Mouse (Mus musculus) embryonic facial prominence, embryonic 12.5 days (tissue): ENCODE data around the gene Stag1. TPM values are rescaled to one million over a fixed set of nuclear protein-coding genes. Genes with fewer than 3 reads are reported as not detected.
A peak's percentile ranks its signal among the peaks of the same experiment; 100 is the strongest.

Experiments
- ATAC-seq: fragments of 200-750 bp; cut with Nextera tagmentation; 2 replicates; pipeline ENCODE4 v1.8.0; 2017; ENCODE audit not compliant: insufficient number of reproducible peaks, insufficient read depth, low FRiP score, low TSS enrichment
- H3K27ac ChIP-seq: fragments of 300-500 bp; sonication (generic); 2 replicates; pipeline ENCODE4 v1.5.1; 2016; ENCODE audit warnings: mild to moderate bottlenecking
- H3K27me3 ChIP-seq: fragments of 300-500 bp; sonication (generic); 2 replicates; pipeline ENCODE4 v1.6.1; 2016; ENCODE audit warnings: mild to moderate bottlenecking, moderate library complexity
- H3K36me3 ChIP-seq: fragments of 300-500 bp; sonication (generic); 2 replicates; pipeline ENCODE4 v1.6.1; 2016; ENCODE audit warnings: mild to moderate bottlenecking
- H3K4me1 ChIP-seq: fragments of 300-500 bp; sonication (generic); 2 replicates; pipeline ENCODE4 v1.6.1; 2016
- H3K4me2 ChIP-seq: fragments of 300-500 bp; sonication (generic); replicated peaks from 2 replicates; pipeline ENCODE4 v1.6.1; 2016; ENCODE audit warnings: mild to moderate bottlenecking, moderate library complexity
- H3K4me3 ChIP-seq: fragments of 300-500 bp; sonication (generic); 2 replicates; pipeline ENCODE4 v1.5.1; 2016; ENCODE audit warnings: mild to moderate bottlenecking
- H3K9ac ChIP-seq: fragments of 300-500 bp; sonication (generic); 2 replicates; pipeline ENCODE4 v1.6.1; 2016; ENCODE audit warnings: mild to moderate bottlenecking, moderate library complexity
- H3K9me3 ChIP-seq: fragments of 300-500 bp; sonication (generic); 2 replicates; pipeline ENCODE4 v1.6.1; 2016; ENCODE audit warnings: mild to moderate bottlenecking, moderate library complexity
- WGBS: fragments of 180-500 bp; shearing (Covaris S2); methylation state at CpG from one replicate; pipeline ENCODE4 v1.1.7; 2016; 5-methylcytosine and 5-hydroxymethylcytosine counted together
- polyA plus RNA-seq: library from polyadenylated mRNA; unstranded; fragments of >200 nt; fragmentation: Nextera tagmentation; extraction: Ambion mirVana; gene quantifications from 2 replicates; pipeline ENCODE4 v1.2.1, GENCODE M21; 2016

Stag1 gene
- polyA plus RNA-seq: 60.6 and 70.5 TPM in 2 replicates

DNA sequence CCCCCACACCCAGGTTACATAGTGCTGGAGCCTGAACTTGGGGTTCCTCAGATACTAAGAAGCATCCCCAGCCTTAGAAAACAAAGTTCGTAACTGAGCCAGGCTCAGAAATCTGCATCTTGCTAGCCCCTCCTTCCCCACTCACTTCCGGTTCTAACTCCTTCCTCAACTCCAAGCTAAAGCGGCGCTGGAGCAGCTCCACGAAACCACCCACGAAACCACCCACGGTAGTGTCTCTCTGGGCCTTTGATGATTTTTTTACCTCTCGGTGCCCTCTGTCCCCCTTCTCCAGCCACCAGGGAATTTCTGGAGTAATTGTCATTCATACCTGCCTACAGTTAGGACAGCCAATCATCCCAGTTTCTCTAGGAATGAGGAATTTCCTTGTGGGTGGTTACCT lies at the start of gene Stag1:
Gene Stag1, plus strand, starts transcription at position 253 of the 400 bp plus-strand sequence.
- H3K4me2 ChIP-seq: no peak within 1 kb of the TSS
- no peak for ATAC-seq
- H3K4me3 ChIP-seq: no peak within 1 kb of the TSS
- no peak within 1 kb of the TSS for H3K9ac ChIP-seq
- WGBS: 81% methylated on average over 8 of the region's 8 CpGs
- H3K36me3 ChIP-seq: no peaks in the 10 kb centered on the region
- H3K4me1 ChIP-seq: peaks cover 6% of the 10 kb centered on the region; the same call in 1 of the 2 replicates
- no peaks in the 10 kb centered on the region for H3K9me3 ChIP-seq
- H3K27ac ChIP-seq: no peak within 1 kb of the TSS
- no peaks in the 10 kb centered on the region for H3K27me3 ChIP-seq

DNA sequence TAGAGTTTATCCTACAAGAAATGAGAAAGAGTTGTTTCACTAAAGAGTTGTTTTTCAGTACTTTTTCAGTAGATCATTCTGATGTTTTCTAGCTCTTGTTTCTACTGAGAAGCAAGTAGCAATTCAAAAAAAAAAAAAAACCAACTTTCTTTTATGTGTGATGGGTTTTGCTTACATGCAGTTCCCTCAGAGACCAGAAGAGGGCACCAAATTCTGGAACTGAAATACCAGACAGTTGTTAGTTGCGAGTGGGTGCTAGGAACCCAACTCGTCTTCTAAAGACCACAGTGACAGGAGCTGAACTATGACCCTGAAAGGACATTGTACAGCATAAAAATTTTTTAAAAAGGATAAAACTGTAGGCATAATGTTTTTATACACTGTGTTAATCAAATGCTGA lies 49.3 kb upstream of the Stag1 start:
- Histone ChIP-seq H3K4me2 (no peak overlapping the region), H3K36me3 (0 out of 2 replicates have a peak, but pooled peaks cover 3% of the 10 kb centered on the region), H3K9me3 (no peaks in the 10 kb centered on the region), H3K4me1 (peaks cover 10% of the 10 kb centered on the region), H3K9ac (no peak overlapping the region), H3K27ac (no peak overlapping the region), H3K4me3 (no peak overlapping the region), H3K27me3 (no peaks in the 10 kb centered on the region)
- no peak for ATAC-seq
- WGBS: 86% methylated on average over 2 of the region's 2 CpGs

DNA sequence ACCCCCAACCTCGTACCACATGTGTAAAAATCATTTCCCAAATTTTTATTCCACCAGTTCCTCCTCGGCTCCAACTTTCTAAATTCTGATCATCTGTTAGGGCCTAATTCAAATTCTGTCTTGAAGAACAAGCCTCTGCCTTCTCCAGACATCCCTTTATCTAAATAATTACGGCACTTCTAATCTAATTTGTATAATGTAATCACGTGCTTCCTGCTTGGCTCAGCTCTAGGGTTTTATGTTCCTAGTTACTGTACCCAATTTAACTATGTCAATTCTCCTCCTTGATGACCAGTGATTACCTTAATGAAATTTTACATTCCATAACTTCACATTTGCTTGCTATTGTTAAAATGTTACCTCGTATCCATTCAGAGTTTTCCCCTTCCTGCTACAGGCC lies 41.9 kb upstream of the Stag1 start:
- H3K9me3 ChIP-seq: no peaks in the 10 kb centered on the region
- WGBS: 41% methylated on average over 5 of the region's 5 CpGs
- ATAC-seq: no peak
- H3K4me2 ChIP-seq: no peak overlapping the region
- H3K4me1 ChIP-seq: no peaks in the 10 kb centered on the region
- H3K36me3 ChIP-seq: no peaks in the 10 kb centered on the region
- no peak overlapping the region for H3K9ac ChIP-seq
- no peak overlapping the region for H3K4me3 ChIP-seq
- no peaks in the 10 kb centered on the region for H3K27me3 ChIP-seq
- H3K27ac ChIP-seq: no peak overlapping the region

DNA sequence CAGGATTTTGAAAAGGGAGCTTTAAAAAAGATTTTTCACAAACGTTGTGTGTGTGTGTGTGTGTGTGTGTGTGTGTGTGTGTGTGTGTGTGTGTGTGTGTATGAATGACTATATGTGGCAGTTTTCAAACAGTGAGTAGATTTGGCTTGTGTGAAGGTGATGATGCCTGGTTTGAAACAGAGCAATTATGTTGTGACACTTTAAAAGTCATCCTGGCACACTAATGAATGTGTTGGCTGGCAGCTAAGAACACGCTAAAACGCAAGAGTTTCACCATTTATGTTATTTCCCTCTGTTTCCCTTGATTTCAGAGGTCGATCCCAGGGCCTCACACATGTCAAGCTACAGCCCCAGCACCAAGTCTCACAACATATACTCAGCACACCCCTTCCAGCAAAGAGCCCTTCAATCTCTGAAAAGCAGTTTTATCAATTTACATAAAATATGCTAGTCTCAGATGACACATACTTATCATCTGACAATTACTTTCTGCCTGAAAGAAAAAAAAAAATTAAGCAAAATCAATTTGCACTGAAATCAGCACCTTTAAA lies 39.5 kb upstream of the Stag1 start:
- no peaks in the 10 kb centered on the region for H3K4me1 ChIP-seq
- H3K36me3 ChIP-seq: no peaks in the 10 kb centered on the region
- no peak overlapping the region for H3K4me3 ChIP-seq
- no peaks in the 10 kb centered on the region for H3K27me3 ChIP-seq
- 73% methylated on average over 4 of the region's 4 CpGs for WGBS
- ATAC-seq: no peak
- no peak overlapping the region for H3K9ac ChIP-seq
- H3K4me2 ChIP-seq: no peak overlapping the region
- no peaks in the 10 kb centered on the region for H3K9me3 ChIP-seq
- H3K27ac ChIP-seq: no peak overlapping the region

DNA sequence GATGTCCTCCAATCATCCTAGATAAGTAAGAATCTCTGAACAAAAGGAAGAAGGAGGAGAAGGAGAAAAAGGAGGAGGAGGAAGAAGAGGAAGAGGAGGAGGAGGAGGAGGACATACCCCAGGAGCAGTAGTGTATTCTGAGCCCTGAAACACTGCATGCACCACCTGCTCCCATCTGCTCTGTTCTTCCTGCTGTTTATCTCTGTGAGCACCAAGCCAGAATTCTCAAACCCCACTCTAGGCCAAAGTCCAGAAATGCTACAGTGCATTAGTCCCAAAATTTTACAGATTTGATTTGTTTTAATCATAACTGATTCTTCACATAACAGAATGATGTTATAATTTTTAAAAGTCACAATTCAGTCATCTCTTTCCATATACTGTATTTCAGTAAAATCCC lies 38.6 kb upstream of the Stag1 start:
- no peaks in the 10 kb centered on the region for H3K36me3 ChIP-seq
- H3K4me3 ChIP-seq: no peak overlapping the region
- H3K27me3 ChIP-seq: no peaks in the 10 kb centered on the region
- no peak for ATAC-seq
- no peak overlapping the region for H3K9ac ChIP-seq
- H3K27ac ChIP-seq: no peak overlapping the region
- H3K4me1 ChIP-seq: no peaks in the 10 kb centered on the region
- H3K9me3 ChIP-seq: no peaks in the 10 kb centered on the region
- H3K4me2 ChIP-seq: no peak overlapping the region

DNA sequence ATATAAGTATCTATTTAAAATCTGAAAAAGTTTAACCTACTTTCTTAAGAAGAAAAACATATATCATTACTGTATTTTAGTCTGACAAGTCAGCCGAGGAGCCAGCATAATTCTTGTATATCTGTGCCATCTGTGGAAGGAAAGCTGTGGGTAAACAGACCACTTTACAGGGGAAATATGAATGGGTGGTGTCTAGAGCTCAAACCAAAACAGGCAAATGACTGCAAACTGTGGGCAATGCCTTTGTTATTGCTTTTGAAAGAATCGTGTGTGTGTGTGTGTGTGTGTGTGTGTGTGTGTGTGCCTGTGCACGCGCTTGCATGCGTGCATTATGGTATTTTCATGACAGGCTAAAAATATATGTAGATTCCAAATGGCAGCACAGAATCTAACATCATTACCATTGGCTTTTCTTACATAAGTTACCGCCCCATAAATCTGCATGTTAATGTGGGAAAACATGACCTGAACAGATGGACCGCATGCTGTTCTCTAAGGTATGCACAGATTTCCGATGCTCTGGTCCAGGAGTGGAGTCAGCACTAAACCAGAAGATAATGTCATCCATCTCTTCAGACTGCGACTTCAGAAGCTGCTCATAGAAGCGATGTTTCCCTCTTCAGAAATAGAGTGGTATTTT lies 37.2 kb upstream of the Stag1 start:
- Histone ChIP-seq H3K4me3 (no peak overlapping the region), H3K4me1 (no peaks in the 10 kb centered on the region), H3K27ac (no peak overlapping the region), H3K4me2 (no peak overlapping the region), H3K27me3 (no peaks in the 10 kb centered on the region), H3K9ac (no peak overlapping the region), H3K9me3 (no peaks in the 10 kb centered on the region), H3K36me3 (no peaks in the 10 kb centered on the region)
- ATAC-seq: no peak
- WGBS: 91% methylated on average over 10 of the region's 10 CpGs

DNA sequence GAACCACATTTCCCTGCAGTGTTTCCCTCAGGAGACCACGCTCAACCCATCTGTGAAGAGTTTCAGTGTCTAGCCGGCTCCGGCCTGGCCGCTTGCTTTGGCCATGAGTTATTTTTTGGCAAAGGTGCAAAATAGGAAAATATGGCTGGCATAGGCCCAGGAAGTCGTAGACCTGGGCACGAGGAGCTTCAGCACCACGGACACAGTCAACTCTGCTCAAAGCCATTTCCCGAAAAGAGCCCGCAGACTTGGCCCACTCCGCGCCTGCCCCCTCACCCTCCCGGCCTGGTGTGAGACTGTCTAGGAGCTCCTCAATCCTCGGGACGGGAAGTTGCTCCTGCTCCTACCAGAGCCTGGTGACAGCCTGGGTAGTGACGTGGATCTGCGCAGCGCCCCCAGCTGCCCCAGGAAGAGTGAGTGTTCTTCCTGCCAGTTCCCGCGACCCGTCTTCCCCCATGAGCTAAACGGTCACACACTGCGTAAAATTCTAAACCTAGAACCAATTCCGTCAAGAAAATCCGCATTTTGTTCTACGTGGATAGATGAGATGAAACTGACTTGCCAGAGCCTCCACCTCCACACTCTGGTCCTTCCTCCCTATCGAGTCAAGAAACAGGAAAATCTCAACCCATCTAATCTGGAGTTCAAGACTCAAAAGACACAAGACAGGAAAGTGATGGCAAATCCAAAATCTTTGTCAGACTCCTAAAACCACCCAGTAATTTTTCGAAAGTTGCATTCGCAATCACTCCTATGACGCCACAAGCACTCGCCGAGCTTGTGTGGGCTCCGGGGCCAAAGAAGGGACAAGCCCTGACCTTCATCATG lies 27.6 kb upstream of the Stag1 start:
- Histone ChIP-seq H3K27ac (no peak overlapping the region), H3K36me3 (no peaks in the 10 kb centered on the region), H3K9me3 (no peaks in the 10 kb centered on the region), H3K4me1 (peaks cover 6% of the 10 kb centered on the region; the same call in 1 of the 2 replicates), H3K4me3 (peak overlapping the region; percentile 68), H3K27me3 (peaks cover 4% of the 10 kb centered on the region; the same call in 1 of the 2 replicates), H3K4me2 (peak overlapping the region; percentile 73), H3K9ac (peak overlapping the region; percentile 69)
- ATAC-seq: 0 out of 2 replicates have a peak, but pooled peaks have one; percentile 59
- WGBS: 10% methylated on average over 32 of the region's 32 CpGs

DNA sequence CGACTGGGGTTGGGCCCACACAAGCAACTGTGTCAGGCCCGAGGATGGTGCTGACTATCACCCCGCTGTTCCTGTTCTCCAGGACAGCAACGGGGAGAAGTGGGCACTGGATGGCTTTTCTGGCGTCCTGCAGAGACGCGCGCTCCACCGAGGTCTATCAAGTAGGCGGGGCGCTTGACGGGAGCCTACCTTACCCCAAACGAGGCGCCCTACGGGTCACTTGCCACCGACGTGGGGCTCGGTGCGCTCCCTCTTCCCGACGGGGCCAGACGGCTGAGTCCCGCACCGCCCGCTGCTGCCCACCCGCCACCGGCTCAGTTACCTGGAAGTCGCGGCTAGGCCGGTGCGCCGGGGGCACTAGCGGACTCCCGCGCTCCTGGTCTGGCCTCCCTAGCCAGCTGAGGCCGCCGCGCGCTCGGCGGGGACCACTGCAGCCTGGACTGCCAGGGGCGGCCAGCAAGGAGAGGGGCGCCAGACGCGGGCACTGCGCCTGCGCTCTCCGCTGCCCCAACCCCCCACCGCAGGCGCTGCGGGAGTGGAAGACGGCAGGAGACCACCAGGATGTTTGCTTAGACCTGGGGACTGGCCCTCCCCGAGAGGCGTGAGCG lies 26.9 kb upstream of the Stag1 start, which contains the start of gene Slc35g2:
Gene Slc35g2, minus strand, starts transcription at position 465 of the 608 bp plus-strand sequence.
- ATAC-seq: peak; percentile 83
- Histone ChIP-seq H3K27ac (no peak within 1 kb of the TSS), H3K4me3 (peak within 1 kb of the TSS; percentile 68), H3K27me3 (peaks cover 4% of the 10 kb centered on the region; the same call in 1 of the 2 replicates), H3K36me3 (no peaks in the 10 kb centered on the region), H3K4me1 (peaks cover 6% of the 10 kb centered on the region; the same call in 1 of the 2 replicates), H3K9ac (peak within 1 kb of the TSS; percentile 69), H3K9me3 (no peaks in the 10 kb centered on the region), H3K4me2 (peak within 1 kb of the TSS; percentile 73)
- under 1% methylated on average over 55 of the region's 55 CpGs for WGBS

DNA sequence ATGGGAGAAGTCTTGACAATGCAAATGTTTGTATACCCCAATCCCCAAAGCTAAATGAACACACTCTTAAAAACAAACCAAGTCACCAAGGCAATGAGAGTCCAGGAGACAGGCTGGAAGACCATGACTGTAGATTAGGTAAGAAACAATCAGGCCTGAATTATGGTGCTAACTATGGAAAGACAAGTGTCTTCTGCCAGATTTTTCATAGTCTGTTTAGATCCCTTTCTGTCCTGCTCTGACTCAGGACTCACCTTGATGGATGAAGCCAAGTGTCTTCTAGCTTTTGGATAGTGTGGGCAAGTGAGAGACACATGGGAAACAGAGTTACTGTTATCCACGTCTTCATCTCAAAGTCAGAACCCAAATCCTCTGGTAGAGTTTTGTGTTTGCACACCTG lies 26.1 kb upstream of the Stag1 start:
- Histone ChIP-seq H3K9me3 (no peaks in the 10 kb centered on the region), H3K9ac (no peak overlapping the region), H3K4me1 (peaks cover 6% of the 10 kb centered on the region; the same call in 1 of the 2 replicates), H3K27ac (no peak overlapping the region), H3K36me3 (no peaks in the 10 kb centered on the region), H3K4me3 (peak overlapping the region; percentile 68; the same call in 1 of the 2 replicates), H3K27me3 (peaks cover 4% of the 10 kb centered on the region; the same call in 1 of the 2 replicates), H3K4me2 (peak overlapping the region; percentile 73)
- ATAC-seq: no peak
- WGBS: 82% methylated on average over 1 of the region's 1 CpGs

DNA sequence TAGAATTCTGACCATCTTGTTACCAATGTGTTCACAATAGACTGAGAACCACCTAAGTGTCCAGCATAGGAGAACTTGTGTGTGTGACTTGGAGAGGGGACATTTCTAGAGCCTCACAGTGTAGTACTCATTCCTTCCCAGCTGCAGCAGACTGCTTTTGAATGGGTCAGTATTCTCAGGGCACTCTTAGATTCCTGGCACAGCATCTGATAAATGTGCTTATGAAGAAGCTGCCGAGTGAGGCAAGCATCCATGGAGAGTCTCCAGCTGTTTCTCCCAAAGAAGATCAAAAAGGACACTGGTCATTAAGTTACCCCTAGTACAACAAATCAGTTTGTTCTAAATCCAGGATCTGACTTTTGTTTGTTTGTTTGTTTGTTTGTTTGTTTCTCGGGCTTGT lies 24.3 kb upstream of the Stag1 start:
- no peak for ATAC-seq
- 60% methylated on average over 2 of the region's 2 CpGs for WGBS
- H3K9me3 ChIP-seq: no peaks in the 10 kb centered on the region
- no peaks in the 10 kb centered on the region for H3K36me3 ChIP-seq
- no peak overlapping the region for H3K27ac ChIP-seq
- no peak overlapping the region for H3K4me2 ChIP-seq
- H3K4me3 ChIP-seq: no peak overlapping the region
- no peak overlapping the region for H3K9ac ChIP-seq
- H3K27me3 ChIP-seq: peaks cover 4% of the 10 kb centered on the region; the same call in 1 of the 2 replicates
- peaks cover 6% of the 10 kb centered on the region; the same call in 1 of the 2 replicates for H3K4me1 ChIP-seq

DNA sequence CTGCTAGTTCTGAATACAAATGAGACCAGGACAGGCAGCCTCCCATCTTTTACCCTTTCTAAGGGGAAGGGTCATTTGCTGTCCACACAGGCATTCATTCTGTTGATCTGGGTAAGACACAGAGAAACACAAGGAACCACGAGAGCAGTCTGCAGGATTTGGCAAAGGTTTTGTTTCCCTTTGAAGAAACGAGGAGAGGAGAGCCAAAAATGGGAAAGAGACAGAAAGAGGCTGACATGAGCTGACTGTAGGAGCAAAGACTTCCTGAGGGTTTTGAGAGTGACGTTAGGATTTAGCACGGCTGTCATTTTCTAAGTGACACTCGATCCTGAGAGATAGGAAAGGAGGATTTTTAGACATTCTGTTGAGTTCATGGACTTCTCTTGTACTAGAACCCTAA lies 23.7 kb upstream of the Stag1 start:
- no peak overlapping the region for H3K4me3 ChIP-seq
- H3K27me3 ChIP-seq: peaks cover 4% of the 10 kb centered on the region; the same call in 1 of the 2 replicates
- no peak overlapping the region for H3K4me2 ChIP-seq
- no peaks in the 10 kb centered on the region for H3K9me3 ChIP-seq
- no peak for ATAC-seq
- no peak overlapping the region for H3K9ac ChIP-seq
- H3K4me1 ChIP-seq: peaks cover 6% of the 10 kb centered on the region; the same call in 1 of the 2 replicates
- H3K27ac ChIP-seq: no peak overlapping the region
- 58% methylated on average over 5 of the region's 5 CpGs for WGBS
- no peaks in the 10 kb centered on the region for H3K36me3 ChIP-seq
